Mouse (Mus musculus) MEL (cell line): Measurements from ENCODE around the gene Rassf3. TPM values are rescaled to one million over a fixed set of nuclear protein-coding genes. Genes with fewer than 3 reads are reported as not detected.

Experiments used
- DNase-seq: peaks from one replicate; pipeline ENCODE4 v3.0.0; 2011; ENCODE audit warnings: low read depth, low spot score
- H3K27ac ChIP-seq: 2 replicates; pipeline ENCODE4 v1.5.1; 2012; ENCODE audit warnings: low read depth, mild to moderate bottlenecking, control low read depth, low read length, moderate library complexity; ENCODE audit not compliant: control insufficient read depth
- H3K27me3 ChIP-seq, 2 experiments: fragments of 150-350 bp in 1 of 2; sonication (generic) in 1 of 2; 2 replicates each; pipeline ENCODE4 v1.6.1; 2012; ENCODE audit warnings: low read length in 2 of 2, mild to moderate bottlenecking in 2 of 2, improper control_type of control experiment in 1 of 2, moderate library complexity in 1 of 2; ENCODE audit not compliant: insufficient read depth in 2 of 2, control insufficient read depth in 1 of 2
- H3K36me3 ChIP-seq, 2 experiments: 2 replicates each; pipeline ENCODE4 v1.6.1; 2012 to 2014; ENCODE audit warnings: low read length in 2 of 2, improper control_type of control experiment in 1 of 2, inconsistent platforms in 1 of 2, mild to moderate bottlenecking in 1 of 2; ENCODE audit not compliant: insufficient read depth in 2 of 2, control insufficient read depth in 1 of 2
- H3K4me1 ChIP-seq, 2 experiments: fragments of 150-350 bp in 1 of 2; sonication (generic) in 1 of 2; 2 replicates each; pipeline ENCODE4 v1.6.1; 2012; ENCODE audit warnings: low read length in 2 of 2, improper control_type of control experiment in 1 of 2, mild to moderate bottlenecking in 1 of 2; ENCODE audit not compliant: insufficient read depth in 2 of 2, control insufficient read depth in 1 of 2
- H3K4me3 ChIP-seq, 2 experiments: fragments of 150-350 bp in 1 of 2; sonication (generic) in 1 of 2; 2 replicates each; pipeline ENCODE4 v1.5.1; 2012; ENCODE audit warnings: low read depth in 2 of 2, low read length in 2 of 2, mild to moderate bottlenecking in 2 of 2, moderate library complexity in 2 of 2, control low read depth in 1 of 2, improper control_type of control experiment in 1 of 2; ENCODE audit not compliant: control insufficient read depth in 1 of 2, insufficient read depth in 1 of 2
- H3K79me2 ChIP-seq: 2 replicates; pipeline ENCODE4 v1.6.1; 2012; ENCODE audit warnings: mild to moderate bottlenecking, low read length, moderate library complexity; ENCODE audit not compliant: control insufficient read depth, poor library complexity, insufficient read depth
- H3K9ac ChIP-seq: 2 replicates; pipeline ENCODE4 v1.6.1; 2012; ENCODE audit warnings: low read depth, mild to moderate bottlenecking, control low read depth, low read length, moderate library complexity; ENCODE audit not compliant: control insufficient read depth, poor library complexity, severe bottlenecking
- H3K9me3 ChIP-seq: fragments of 150-350 bp; sonication (generic); replicated peaks from 2 replicates; pipeline ENCODE4 v1.6.1; 2012; ENCODE audit warnings: mild to moderate bottlenecking, low read length, improper control_type of control experiment, moderate library complexity; ENCODE audit not compliant: insufficient read depth
- CHD1 ChIP-seq: IDR thresholded peaks from 2 replicates; pipeline ENCODE4 v1.6.1; 2012; ENCODE audit warnings: low read depth, mild to moderate bottlenecking, inconsistent platforms, low read length, improper control_type of control experiment
- CHD2 ChIP-seq: IDR thresholded peaks from 2 replicates; pipeline ENCODE4 v1.6.1; 2011; ENCODE audit warnings: low read length, improper control_type of control experiment
- E2F4 ChIP-seq: IDR thresholded peaks from 2 replicates; pipeline ENCODE4 v1.6.1; 2011; ENCODE audit warnings: low read depth, low read length, improper control_type of control experiment, borderline replicate concordance
- ELF1 ChIP-seq: IDR thresholded peaks from 2 replicates; pipeline ENCODE4 v1.6.1; 2014; ENCODE audit warnings: low read depth, mild to moderate bottlenecking, inconsistent platforms, low read length, improper control_type of control experiment, moderate library complexity
- EP300 ChIP-seq, 2 experiments: IDR thresholded peaks; 2 replicates each; pipeline ENCODE4 v1.6.1; 2011; ENCODE audit warnings: improper control_type of control experiment in 2 of 2, low read length in 2 of 2, low read depth in 1 of 2, mild to moderate bottlenecking in 1 of 2
- GABPA ChIP-seq: IDR thresholded peaks from 2 replicates; pipeline ENCODE4 v1.6.1; 2012; ENCODE audit warnings: low read depth, mild to moderate bottlenecking, inconsistent platforms, low read length, improper control_type of control experiment, moderate library complexity
- GATA1 ChIP-seq: IDR thresholded peaks from 2 replicates; pipeline ENCODE4 v1.6.1; 2011; ENCODE audit warnings: low read depth, low read length, improper control_type of control experiment
- KAT2A ChIP-seq: conservative IDR thresholded peaks from 2 replicates; pipeline ENCODE4 v1.6.1; 2012; ENCODE audit warnings: low read depth, low read length, improper control_type of control experiment, inconsistent platforms
- MYC ChIP-seq: IDR thresholded peaks from 2 replicates; pipeline ENCODE4 v1.6.1; 2011; ENCODE audit warnings: low read depth, mild to moderate bottlenecking, low read length, improper control_type of control experiment, moderate library complexity
- POLR2A ChIP-seq, 2 experiments: IDR thresholded peaks; 2 replicates each; pipeline ENCODE4 v1.6.1; 2011 to 2012; ENCODE audit warnings: low read length in 2 of 2, mild to moderate bottlenecking in 2 of 2, control low read depth in 1 of 2, improper control_type of control experiment in 1 of 2, low read depth in 1 of 2, moderate library complexity in 1 of 2; ENCODE audit not compliant: control insufficient read depth in 1 of 2, insufficient read depth in 1 of 2, poor library complexity in 1 of 2
- POLR2AphosphoS5 ChIP-seq: IDR thresholded peaks from 2 replicates; pipeline ENCODE4 v1.6.1; 2012; ENCODE audit warnings: low read depth, borderline replicate concordance, mild to moderate bottlenecking, inconsistent platforms, low read length, moderate library complexity, mixed read lengths
- RCOR1 ChIP-seq: IDR thresholded peaks from 2 replicates; pipeline ENCODE4 v1.6.1; 2012; ENCODE audit warnings: low read depth, mild to moderate bottlenecking, inconsistent platforms, low read length, improper control_type of control experiment
- SMC3 ChIP-seq: IDR thresholded peaks from 2 replicates; pipeline ENCODE4 v1.6.1; 2011; ENCODE audit warnings: low read depth, low read length, improper control_type of control experiment
- TBP ChIP-seq: IDR thresholded peaks from 2 replicates; pipeline ENCODE4 v1.8.0; 2011; ENCODE audit warnings: low read depth, low read length, improper control_type of control experiment
- UBTF ChIP-seq: IDR thresholded peaks from 2 replicates; pipeline ENCODE4 v1.6.1; 2012; ENCODE audit warnings: low read depth, mild to moderate bottlenecking, inconsistent platforms, low read length, improper control_type of control experiment, moderate library complexity, borderline replicate concordance; ENCODE audit not compliant: insufficient read depth
- USF1 ChIP-seq: IDR thresholded peaks from 2 replicates; pipeline ENCODE4 v1.6.1; 2014; ENCODE audit warnings: low read depth, mild to moderate bottlenecking, inconsistent platforms, low read length, improper control_type of control experiment, moderate library complexity
- ZC3H11A ChIP-seq: IDR thresholded peaks from 2 replicates; pipeline ENCODE4 v1.6.1; 2012; ENCODE audit warnings: low read depth, mild to moderate bottlenecking, inconsistent platforms, low read length, improper control_type of control experiment
- ZNF384 ChIP-seq: IDR thresholded peaks from 2 replicates; pipeline ENCODE4 v1.6.1; 2012; ENCODE audit warnings: low read depth, mild to moderate bottlenecking, inconsistent platforms, low read length, improper control_type of control experiment
- polyA plus RNA-seq, 2 experiments: library from polyadenylated mRNA; stranded (reverse) in 1 of 2; unstranded in 1 of 2; fragments of >175 nt in 1 of 2; fragments of >200 nt in 1 of 2; gene quantifications; 2 replicates each; pipeline versions ENCODE4 v1.2.1 to v1.2.4; 2012; ENCODE audit warnings: low replicate concordance in 2 of 2, low read depth in 1 of 2; ENCODE audit not compliant: insufficient read length in 2 of 2, insufficient read depth in 1 of 2, missing spikeins in 1 of 2
- total RNA-seq: library from RNA; depleted of rRNA; stranded (reverse); fragments of 300-350 nt; gene quantifications from 2 replicates; pipeline ENCODE4 v1.2.3, GENCODE M21; 2012

The Rassf3 gene
- total and polyA plus RNA-seq, 3 experiments, result 9.2 to 15.8 TPM; not detected in 1

- H3K36me3 ChIP-seq, result no peaks in the 10 kb centered on the region; a peak in 1 of 4 replicates
- H3K4me3 ChIP-seq, result no peak overlapping the region
- TF ChIP-seq GATA1 (no peak), TBP (no peak), CHD1 (no peak)
- no peaks in the 10 kb centered on the region for H3K9me3 ChIP-seq
- H3K4me1 ChIP-seq, result no peaks in the 10 kb centered on the region
- no peak overlapping the region for H3K9ac ChIP-seq
- H3K79me2 ChIP-seq, result no peaks in the 10 kb centered on the region
- no peak overlapping the region for H3K27ac ChIP-seq
- H3K27me3 ChIP-seq, result no peaks in the 10 kb centered on the region
- no peak for DNase-seq
Observed at GRCm38 (mm10) chr10:121394789-121395325, 81.3 kb downstream of the Rassf3 start.

GRCm38 (mm10) chr10:121394270-121394669 is 81.9 kb downstream of the Rassf3 start:
- no peak overlapping the region for H3K27ac ChIP-seq
- no peaks in the 10 kb centered on the region for H3K79me2 ChIP-seq
- no peak for DNase-seq
- no peaks in the 10 kb centered on the region for H3K27me3 ChIP-seq
- no peak overlapping the region for H3K4me3 ChIP-seq
- H3K36me3 ChIP-seq, result no peaks in the 10 kb centered on the region; a peak in 1 of 4 replicates
- H3K4me1 ChIP-seq, result no peaks in the 10 kb centered on the region
- TF ChIP-seq ELF1, result no peak
- TF ChIP-seq RCOR1, result no peak
- no peak for TF ChIP-seq POLR2AphosphoS5
- TF ChIP-seq E2F4, result no peak
- TF ChIP-seq ZC3H11A, result no peak
- TF ChIP-seq GABPA, result no peak
- no peak for TF ChIP-seq MYC
- TF ChIP-seq UBTF, result no peak
- TF ChIP-seq KAT2A, result no peak
- TF ChIP-seq EP300 (IDR thresholded peaks at IDR 0.05; ENCODE audit: low read depth in 1 of 2, low read length in 2 of 2), result no peak
- no peak for TF ChIP-seq POLR2A (IDR thresholded peaks at IDR 0.05; ENCODE audit: control insufficient read depth in 1 of 2, insufficient read depth in 1 of 2, low read depth in 1 of 2, low read length in 2 of 2, poor library complexity in 1 of 2)
- no peak for TF ChIP-seq USF1
- no peak for TF ChIP-seq CHD2
- TF ChIP-seq ZNF384, result no peak
- TF ChIP-seq SMC3, result no peak
- TF ChIP-seq GATA1, result no peak
- H3K9me3 ChIP-seq, result no peaks in the 10 kb centered on the region
- no peak overlapping the region for H3K9ac ChIP-seq
